Mouse (Mus musculus) spleen, postnatal 14 days (tissue): ENCODE data around the gene Rab5b.
"Not testable (repeated sequence)": the region's sequence is repeated elsewhere in the genome, so short reads cannot be mapped to it uniquely, and the experiment has no call there.

Source experiments
- DNase-seq, 2 experiments: peaks; one replicate each; pipeline ENCODE4 v3.0.0; 2021 to 2022; ENCODE audit warnings: low spot score in 2 of 2

Gene Rab5b

GRCm38 (mm10) chr10:128642749-128643148 lies 53.3 kb downstream of the Rab5b start:
- DNase-seq: no peak

GRCm38 (mm10) chr10:128641871-128642270 lies 54.2 kb downstream of the Rab5b start:
- no peak for DNase-seq

GRCm38 (mm10) chr10:128640891-128641290 lies 55.2 kb downstream of the Rab5b start:
- DNase-seq: no peak

- no peak for DNase-seq
Measured at GRCm38 (mm10) chr10:128639999-128640398, 56.1 kb downstream of the Rab5b start.

DNA sequence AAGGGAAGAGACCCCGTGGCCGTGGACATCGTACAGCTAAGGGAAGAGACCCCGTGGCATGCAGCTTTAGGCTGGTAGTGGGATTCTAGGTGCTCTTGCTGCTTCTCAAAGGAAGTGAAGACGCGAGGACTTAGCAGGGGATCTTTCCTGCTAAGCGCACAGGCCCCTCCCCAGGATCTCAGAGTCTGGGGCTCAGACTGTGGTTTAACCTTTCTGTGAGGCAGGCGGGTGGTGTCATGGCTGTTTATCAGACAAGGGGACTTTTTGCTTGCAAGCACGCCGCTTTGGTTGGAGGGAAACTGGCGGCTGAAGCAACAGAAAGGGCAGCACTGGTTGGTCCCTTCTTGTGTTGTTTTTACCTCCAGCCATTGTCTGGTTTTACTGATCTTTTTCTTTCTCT lies 59.1 kb downstream of the Rab5b start:
- no peak for DNase-seq

GRCm38 (mm10) chr10:128636561-128636960 lies 59.5 kb downstream of the Rab5b start:
- DNase-seq: no peak

DNA sequence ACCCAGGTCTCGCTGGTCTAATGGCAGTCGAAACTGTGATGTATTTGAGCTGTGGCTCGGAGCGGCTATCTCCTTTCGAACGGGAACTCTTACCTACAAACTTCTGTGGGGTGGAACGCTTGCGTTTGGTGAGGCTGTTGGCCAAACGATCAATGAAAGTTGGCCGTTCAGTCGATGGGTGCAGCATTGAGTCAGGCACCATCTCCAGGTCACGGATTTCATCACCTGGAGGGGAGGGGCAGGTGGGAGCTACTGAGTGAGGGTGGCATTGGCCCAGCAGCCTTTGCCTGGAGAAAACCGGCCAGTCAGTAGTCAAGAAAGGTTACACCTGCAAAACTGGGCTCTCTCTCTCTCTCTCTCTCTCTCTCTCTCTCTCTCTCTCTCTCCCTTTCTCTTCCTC lies 60.4 kb downstream of the Rab5b start:
- DNase-seq: no peak

DNA sequence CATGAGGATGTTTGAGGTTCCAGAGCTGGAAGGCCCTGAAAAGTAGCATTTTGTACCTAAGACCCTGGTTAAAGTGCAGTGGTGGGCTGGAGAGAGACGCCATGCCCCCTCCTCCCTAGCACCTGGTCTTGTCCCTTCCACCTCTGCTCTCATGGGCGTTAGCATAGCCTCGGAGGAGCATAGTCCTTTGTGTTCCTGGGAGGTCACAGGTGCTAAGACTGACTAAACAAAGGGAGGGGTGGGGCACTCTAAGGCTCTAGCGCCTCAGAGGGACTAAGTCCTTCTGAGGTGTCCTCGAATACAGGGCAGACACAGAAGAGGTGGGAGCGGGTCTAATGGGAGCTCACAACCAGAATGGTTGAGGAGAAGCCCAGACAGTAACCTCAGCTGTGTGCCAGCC lies 64.5 kb downstream of the Rab5b start:
- DNase-seq: no peak

DNA sequence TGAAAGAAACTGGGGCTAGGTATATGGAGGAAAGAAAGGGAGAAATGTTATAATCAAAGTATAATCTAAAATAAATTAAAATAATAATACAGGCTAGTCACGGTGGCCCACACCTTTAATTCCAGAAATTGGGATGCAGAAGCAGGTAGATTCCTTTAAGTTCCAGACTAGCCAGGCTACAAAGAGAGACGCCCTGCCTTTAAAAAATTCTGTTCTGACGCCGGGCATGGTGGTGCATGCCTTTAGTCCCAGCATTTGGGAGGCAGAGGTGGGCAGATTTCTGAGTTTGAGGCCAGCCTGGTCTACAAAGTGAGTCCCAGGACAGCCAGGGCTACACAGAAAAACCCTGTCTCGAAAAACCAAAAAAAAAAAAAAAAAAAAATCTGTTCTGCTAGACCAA lies 65.8 kb downstream of the Rab5b start:
- DNase-seq: not testable (repeated sequence)

DNA sequence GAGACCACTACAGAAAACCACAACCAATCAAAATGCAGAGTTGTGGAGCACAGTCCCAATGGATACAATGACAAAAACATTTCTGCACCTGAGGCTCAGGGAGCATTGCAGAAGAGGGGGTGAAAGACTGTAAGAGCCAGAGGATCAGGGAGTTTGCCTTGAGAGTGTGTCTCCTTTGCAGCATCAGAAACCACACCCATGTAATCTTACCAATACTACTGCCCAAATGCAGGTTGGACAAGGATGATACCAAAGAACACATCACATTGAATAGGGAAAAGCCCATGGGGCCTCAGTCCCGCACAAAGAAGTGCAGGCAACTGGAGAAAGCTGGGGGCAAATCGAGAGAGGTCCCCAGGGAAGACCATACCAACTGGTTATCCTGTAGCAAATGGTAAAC lies 66.3 kb downstream of the Rab5b start:
- no peak for DNase-seq

DNA sequence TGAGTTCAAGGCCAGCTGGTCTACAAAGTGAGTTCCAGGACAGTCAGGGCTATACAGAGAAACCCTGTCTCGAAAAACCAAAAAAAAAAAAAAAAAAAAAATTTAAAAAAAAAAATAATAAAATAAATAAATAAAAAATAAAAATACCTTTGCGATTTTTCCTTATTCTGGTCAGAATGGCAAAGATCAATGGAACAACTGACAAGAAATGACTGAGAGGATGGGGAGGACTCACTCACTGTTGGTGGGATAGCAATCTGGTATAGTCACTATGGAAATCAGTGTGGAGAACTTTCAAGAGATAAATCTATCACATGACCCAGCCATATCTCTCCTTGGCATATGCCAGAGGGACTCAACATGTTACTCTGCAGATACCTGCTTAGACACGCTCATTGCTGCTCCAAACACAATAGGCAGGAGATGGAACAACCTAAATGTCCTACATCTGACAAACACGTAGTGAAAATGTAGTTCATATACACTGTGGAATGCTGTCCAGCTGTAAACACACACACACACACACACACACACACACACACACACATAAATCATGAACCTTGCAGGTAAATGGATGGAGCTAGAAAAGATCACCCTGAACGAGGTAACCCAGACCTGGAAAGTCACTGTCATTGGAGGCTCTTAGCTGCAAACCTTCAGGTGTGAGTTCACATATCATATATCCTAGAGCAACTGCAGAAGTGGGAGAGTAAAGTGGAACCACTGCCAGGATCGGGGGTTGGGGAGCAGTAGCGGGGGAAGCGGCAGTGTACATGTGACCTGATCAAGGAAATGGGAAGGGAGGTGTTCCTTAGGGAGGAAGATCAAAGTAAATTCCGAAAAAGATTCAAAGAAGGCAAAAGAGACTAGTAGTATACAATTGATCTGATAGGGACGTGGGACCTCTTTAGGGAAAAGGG lies 68.4 kb downstream of the Rab5b start:
- DNase-seq: no peak
